Mouse (Mus musculus): Measurements from ENCODE around the gene C130050O18Rik. TPM values are rescaled to one million over a fixed set of nuclear protein-coding genes. Genes with fewer than 3 reads are reported as not detected.
A peak's percentile ranks its signal among the peaks of the same experiment; 100 is the strongest.

The C130050O18Rik gene
- polyA plus RNA-seq, 1 experiment from 2014 or later = 1.7 TPM

DNA sequence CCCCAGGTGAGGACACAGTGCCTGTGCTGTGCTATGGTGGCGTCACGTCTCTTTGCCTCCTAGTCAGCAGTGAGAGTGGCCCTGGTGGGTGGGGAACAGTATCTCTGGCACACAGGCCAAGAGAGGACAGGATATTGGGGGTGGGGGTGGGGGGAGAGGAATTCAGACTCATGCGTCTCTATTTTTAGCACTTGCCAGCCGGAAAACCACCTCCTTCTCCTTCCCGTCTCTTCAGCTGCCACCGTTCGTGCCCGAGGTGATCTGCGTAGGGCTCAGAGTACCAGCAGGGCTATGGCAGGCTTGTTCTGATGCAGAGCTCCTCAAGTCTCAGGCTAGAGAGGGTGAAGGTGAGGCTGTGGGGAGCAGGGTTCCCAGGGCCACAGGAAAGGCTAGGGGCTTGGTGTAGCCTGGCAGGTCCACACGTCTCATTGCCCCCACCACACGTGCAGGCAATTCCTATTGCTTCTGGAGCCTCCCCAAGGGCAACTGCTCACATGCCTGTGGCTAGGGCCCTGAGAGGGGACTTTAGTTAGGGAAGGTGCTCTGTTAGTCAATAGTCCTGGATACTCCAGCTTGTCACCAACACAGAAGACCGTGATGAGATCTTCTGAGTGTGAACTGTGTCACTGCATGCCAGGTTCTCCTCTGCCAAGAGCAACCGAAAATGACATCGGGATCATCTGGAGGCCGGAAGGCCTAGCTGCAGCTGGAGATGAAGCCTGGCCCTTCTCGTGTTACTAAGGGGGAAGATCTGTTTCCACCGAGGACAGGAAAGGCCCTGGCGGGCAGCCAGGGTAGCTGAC is 27.4 kb upstream of the C130050O18Rik start, which contains the start of gene Gpr146:
Gene Gpr146 (plus strand): TSS at position 230 of the 803 bp plus-strand sequence.
- peak; percentile 39 for ATAC-seq (ENCODE audit: low read depth)
- Histone ChIP-seq H3K9ac (ENCODE audit: low read length) (peak within 1 kb of the TSS; percentile 64), H3K27me3 (ENCODE audit: control insufficient read depth, insufficient read depth, low read depth, low read length) (no peaks in the 10 kb centered on the region), H3K36me3 (ENCODE audit: control insufficient read depth, insufficient read depth, low read length) (no peaks in the 10 kb centered on the region), H3K4me2 (ENCODE audit: low read depth, low read length) (peak within 1 kb of the TSS; percentile 89), H3K4me1 (replicated peaks; ENCODE audit: control insufficient read depth, insufficient read depth, low read length) (peaks cover 59% of the 10 kb centered on the region), H3K27ac (ENCODE audit: low read length) (peak within 1 kb of the TSS; percentile 99), H3K9me3 (ENCODE audit: control insufficient read depth, low read length) (no peaks in the 10 kb centered on the region), H3K4me3 (ENCODE audit: low read length) (no peak within 1 kb of the TSS; the same call in 1 of the 2 replicates)
- WGBS = 21% methylated on average over 18 of the region's 18 CpGs

DNA sequence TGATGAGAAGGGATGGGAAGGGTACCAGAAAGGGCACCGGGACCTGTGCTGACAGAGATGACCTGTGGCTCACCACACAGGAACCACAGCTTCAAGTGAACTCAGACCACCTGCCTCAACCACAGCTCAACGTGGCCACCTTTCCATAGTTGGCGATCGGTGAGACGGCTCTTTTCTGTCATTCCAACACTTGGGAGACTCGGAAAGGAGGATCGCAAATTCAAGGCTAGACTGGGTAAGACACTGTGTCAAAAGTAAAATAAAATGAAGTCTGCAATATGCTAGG is 26.9 kb upstream of the C130050O18Rik start:
- Histone ChIP-seq H3K9me3 (ENCODE audit: control insufficient read depth, low read length) (no peaks in the 10 kb centered on the region), H3K27me3 (ENCODE audit: control insufficient read depth, insufficient read depth, low read depth, low read length) (no peaks in the 10 kb centered on the region), H3K4me1 (replicated peaks; ENCODE audit: control insufficient read depth, insufficient read depth, low read length) (peaks cover 61% of the 10 kb centered on the region), H3K36me3 (ENCODE audit: control insufficient read depth, insufficient read depth, low read length) (no peaks in the 10 kb centered on the region), H3K4me3 (ENCODE audit: low read length) (no peak overlapping the region), H3K9ac (ENCODE audit: low read length) (0 out of 2 replicates have a peak overlapping the region, but pooled peaks have one; percentile 48), H3K27ac (ENCODE audit: low read length) (peak overlapping the region; percentile 99), H3K4me2 (ENCODE audit: low read depth, low read length) (no peak overlapping the region)
- 67% methylated on average over 7 of the region's 7 CpGs for WGBS
- ATAC-seq (ENCODE audit: low read depth) = no peak

DNA sequence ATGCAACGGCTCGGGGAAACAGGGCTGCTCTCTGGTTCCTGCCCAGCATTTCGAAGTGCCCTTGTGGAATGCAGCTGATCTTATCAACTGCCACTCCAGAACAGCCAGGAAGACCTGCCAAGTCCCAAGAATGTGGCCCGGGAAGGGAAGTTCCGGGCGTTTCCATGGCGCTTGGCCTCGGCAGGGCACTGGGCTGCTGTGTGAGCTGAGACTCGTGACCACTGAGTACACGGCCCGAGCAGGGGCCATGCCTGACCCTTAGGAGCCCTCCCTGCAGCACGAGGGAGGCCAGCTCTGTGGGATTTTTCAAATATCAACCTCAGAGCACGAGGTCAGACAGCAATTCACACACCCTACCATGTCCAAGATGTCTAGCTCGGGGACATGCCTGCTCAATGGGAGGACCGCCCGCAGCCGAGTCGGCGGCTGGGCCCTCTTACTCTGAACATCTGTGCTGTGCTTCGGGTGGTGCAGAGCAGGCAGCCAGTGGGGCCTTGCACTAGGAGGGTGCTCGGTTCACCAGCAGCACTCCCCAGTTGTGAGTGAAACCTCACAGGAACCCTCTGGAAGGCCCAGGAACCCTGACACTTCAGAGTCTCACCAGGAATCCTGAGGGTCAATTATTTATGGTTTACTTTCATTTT is 26.0 kb upstream of the C130050O18Rik start:
- peak overlapping the region; percentile 14; the same call in 1 of the 2 replicates for H3K4me3 ChIP-seq (ENCODE audit: low read length)
- H3K9ac ChIP-seq (ENCODE audit: low read length) = peak overlapping the region; percentile 64
- 9% methylated on average over 21 of the region's 21 CpGs for WGBS

DNA sequence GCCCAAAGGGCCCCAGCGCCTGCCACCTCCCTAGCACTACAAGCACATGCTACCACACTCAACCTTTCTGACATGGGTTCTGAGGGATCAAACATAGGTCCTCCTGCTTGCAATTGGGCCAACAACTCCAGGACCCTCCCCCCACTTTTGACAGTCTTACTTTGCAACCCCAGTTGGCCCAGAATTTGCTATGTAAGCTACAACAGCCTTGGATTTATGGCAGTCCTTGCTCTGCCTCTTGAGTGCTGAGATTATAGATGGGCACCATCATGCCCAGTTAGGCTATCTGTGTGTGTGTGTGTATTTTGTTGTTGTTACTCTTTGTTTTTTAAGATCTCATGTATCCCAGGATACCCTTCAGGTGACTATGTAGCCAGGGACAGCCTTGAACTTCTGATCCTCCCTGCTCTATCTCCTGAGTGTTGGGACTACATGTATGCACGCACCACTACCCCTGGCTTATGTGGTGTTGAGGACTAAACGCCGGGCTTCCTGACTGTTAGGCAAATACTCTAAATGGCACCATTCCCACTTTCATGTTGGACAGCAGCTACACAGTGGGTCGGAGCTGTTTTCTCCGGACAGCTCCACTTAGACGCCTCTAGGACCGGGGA is 25.2 kb upstream of the C130050O18Rik start:
- ATAC-seq (ENCODE audit: low read depth) = no peak
- Histone ChIP-seq H3K4me3 (ENCODE audit: low read length) (peak overlapping the region; percentile 69), H3K4me2 (ENCODE audit: low read depth, low read length) (peak overlapping the region; percentile 89), H3K9me3 (ENCODE audit: control insufficient read depth, low read length) (no peaks in the 10 kb centered on the region), H3K9ac (ENCODE audit: low read length) (peak overlapping the region; percentile 64), H3K36me3 (ENCODE audit: control insufficient read depth, insufficient read depth, low read length) (no peaks in the 10 kb centered on the region), H3K27ac (ENCODE audit: low read length) (peak overlapping the region; percentile 99), H3K4me1 (replicated peaks; ENCODE audit: control insufficient read depth, insufficient read depth, low read length) (peaks cover 62% of the 10 kb centered on the region), H3K27me3 (ENCODE audit: control insufficient read depth, insufficient read depth, low read depth, low read length) (no peaks in the 10 kb centered on the region)
- WGBS = 15% methylated on average over 8 of the region's 8 CpGs

More for the DNA sequence above, 26.0 kb upstream of the C130050O18Rik start:
- Histone ChIP-seq H3K4me1 (replicated peaks; ENCODE audit: control insufficient read depth, insufficient read depth, low read length) (peaks cover 61% of the 10 kb centered on the region), H3K27me3 (ENCODE audit: control insufficient read depth, insufficient read depth, low read depth, low read length) (no peaks in the 10 kb centered on the region), H3K4me2 (ENCODE audit: low read depth, low read length) (peak overlapping the region; percentile 89), H3K9me3 (ENCODE audit: control insufficient read depth, low read length) (no peaks in the 10 kb centered on the region), H3K27ac (ENCODE audit: low read length) (peak overlapping the region; percentile 99), H3K36me3 (ENCODE audit: control insufficient read depth, insufficient read depth, low read length) (no peaks in the 10 kb centered on the region)
- ATAC-seq (ENCODE audit: low read depth) = peak; percentile 72

DNA sequence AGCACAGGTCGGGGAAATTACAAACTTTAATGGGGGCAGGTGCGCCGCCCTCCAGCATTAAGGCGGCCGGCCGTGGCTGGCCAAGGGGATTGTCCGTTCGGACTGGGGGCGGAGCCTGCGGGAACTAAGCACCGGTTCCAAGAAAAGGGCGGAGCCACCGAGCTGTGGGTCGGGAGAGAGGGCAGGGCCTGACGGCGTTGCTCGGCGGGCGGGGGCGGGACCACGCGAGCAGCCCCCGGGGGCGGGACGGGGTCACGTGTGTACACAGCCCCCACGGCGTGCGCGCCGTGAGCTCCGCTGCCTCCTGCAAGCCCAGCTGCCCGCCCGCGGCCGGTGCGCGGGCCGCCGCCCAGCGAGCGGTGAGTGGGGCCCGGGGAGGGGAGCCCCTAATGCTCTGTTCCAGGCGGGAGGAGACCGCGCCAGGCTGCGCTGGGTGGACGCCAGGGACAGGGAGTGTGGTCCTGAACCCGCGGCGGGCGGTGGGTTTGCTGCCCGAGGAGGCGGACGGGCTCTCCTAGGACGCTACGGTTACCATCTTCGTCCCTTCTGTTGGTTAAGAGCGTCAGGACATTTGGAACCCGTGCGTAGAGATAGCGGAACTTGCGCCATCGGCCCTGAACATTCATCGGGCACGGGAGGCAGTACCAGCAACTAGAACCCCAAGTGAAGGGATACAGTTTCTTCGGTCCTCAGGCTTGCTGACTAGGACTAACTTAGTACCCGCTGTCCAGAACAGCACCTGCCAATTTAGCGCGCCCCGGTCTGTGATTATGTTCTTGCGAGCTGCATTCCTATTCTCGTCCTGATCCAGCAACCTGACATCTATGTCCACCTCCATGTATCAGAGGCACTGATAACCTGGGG is 24.5 kb upstream of the C130050O18Rik start:
- Histone ChIP-seq H3K4me1 (replicated peaks; ENCODE audit: control insufficient read depth, insufficient read depth, low read length) (peaks cover 62% of the 10 kb centered on the region), H3K4me2 (ENCODE audit: low read depth, low read length) (peak overlapping the region; percentile 89)

DNA sequence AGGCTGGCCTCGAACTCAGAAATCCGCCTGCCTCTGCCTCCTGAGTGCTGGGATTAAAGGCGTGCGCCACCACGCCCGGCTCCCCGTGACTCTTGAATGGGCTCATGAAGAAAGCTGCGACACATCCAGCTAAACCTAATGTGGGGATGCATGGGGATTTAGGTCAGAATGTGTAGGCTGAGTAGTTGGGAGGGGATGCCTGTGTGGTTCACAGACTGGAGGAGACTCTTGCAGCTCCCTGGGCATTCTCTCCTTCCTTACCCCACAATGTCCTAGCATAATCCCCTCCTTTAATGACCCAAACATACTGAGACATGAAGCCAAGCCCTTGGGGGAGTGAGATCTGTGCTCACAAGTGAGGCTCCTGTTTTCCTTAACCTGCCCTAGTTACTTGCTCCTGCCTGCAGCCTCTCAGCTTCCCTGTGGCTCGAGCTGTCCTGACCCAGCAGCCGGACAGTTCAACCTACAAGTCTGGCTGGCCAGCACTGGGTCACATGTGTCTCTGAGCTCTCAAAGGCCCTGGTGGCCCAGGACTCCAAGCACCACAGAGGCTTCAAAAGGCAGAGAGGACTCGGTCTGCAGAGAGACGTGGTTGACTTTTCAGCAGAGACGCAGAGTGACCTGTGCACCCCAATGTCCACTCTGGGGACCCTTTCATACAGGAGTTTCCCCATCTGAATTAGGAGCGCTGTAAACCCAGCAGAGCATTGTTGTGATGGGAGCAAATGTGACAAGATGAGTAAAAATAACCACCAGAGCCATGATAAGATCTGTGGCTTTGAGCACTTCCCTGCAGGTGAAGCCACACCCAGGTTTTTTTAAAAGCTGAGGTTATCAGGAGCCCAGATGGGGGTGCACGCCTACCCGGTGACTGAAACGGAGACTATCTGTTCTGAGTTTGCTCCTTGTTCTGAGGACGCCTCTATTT is 23.2 kb upstream of the C130050O18Rik start:
- Histone ChIP-seq H3K27me3 (ENCODE audit: control insufficient read depth, insufficient read depth, low read depth, low read length) (no peaks in the 10 kb centered on the region), H3K4me1 (replicated peaks; ENCODE audit: control insufficient read depth, insufficient read depth, low read length) (peaks cover 60% of the 10 kb centered on the region), H3K4me2 (ENCODE audit: low read depth, low read length) (peak overlapping the region; percentile 89; the same call in 1 of the 2 replicates), H3K27ac (ENCODE audit: low read length) (peak overlapping the region; percentile 78), H3K9ac (ENCODE audit: low read length) (peak overlapping the region; percentile 40), H3K4me3 (ENCODE audit: low read length) (no peak overlapping the region), H3K9me3 (ENCODE audit: control insufficient read depth, low read length) (no peaks in the 10 kb centered on the region), H3K36me3 (ENCODE audit: control insufficient read depth, insufficient read depth, low read length) (no peaks in the 10 kb centered on the region)
- no peak for ATAC-seq (ENCODE audit: low read depth)
- 66% methylated on average over 18 of the region's 18 CpGs for WGBS

More for the DNA sequence above, 24.5 kb upstream of the C130050O18Rik start:
- H3K9me3 ChIP-seq (ENCODE audit: control insufficient read depth, low read length) = no peaks in the 10 kb centered on the region
- WGBS = under 1% methylated on average over 61 of the region's 73 CpGs
- peak overlapping the region; percentile 69 for H3K4me3 ChIP-seq (ENCODE audit: low read length)
- H3K36me3 ChIP-seq (ENCODE audit: control insufficient read depth, insufficient read depth, low read length) = no peaks in the 10 kb centered on the region
- peak overlapping the region; percentile 99 for H3K27ac ChIP-seq (ENCODE audit: low read length)
- H3K27me3 ChIP-seq (ENCODE audit: control insufficient read depth, insufficient read depth, low read depth, low read length) = no peaks in the 10 kb centered on the region
- ATAC-seq (ENCODE audit: low read depth) = peak; percentile 82
- peak overlapping the region; percentile 81 for H3K9ac ChIP-seq (ENCODE audit: low read length)

DNA sequence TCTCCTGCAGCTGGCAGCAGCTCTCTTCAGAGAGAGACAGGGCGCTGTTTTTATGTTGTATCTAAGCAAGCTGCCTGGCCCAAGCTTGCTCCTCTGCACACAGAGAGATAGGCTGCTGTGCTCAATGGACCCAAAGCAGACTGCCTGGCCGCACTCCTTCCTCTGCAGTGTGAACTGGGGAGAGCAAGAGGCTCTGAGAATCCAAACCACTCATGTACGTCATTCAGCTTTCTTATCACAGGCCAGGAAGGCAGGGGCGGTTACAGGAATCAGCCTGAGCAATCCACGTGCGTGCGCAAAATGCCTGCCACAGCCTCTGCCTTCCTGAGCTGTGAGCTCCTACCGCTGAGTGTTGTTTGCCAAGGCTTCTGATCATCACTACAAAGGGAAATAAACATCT is 22.3 kb upstream of the C130050O18Rik start:
- peak overlapping the region; percentile 40; the same call in 1 of the 2 replicates for H3K9ac ChIP-seq (ENCODE audit: low read length)

DNA sequence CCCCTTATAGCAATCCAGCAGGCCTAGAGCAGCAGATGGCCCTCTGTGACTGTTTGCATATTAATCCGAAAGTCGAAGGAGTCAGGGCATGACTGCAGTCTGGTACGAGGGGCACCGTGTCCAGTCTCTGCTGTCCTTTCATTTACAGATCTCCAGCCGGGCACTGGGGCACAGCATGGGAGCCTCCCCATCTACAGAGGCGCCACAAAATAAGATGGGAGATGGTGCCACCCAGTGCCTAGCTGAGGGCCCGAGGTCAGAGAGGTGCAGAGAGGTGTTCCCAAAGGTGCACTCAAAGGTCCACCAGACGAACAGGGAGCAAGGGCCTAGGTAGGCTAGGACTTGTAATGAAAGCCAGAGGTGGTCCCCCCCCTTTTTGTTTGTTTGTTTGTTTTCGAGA is 21.8 kb upstream of the C130050O18Rik start:
- H3K9ac ChIP-seq (ENCODE audit: low read length) = no peak overlapping the region; the same call in 1 of the 2 replicates
- H3K27ac ChIP-seq (ENCODE audit: low read length) = peak overlapping the region; percentile 78
- WGBS = 70% methylated on average over 9 of the region's 9 CpGs
- ATAC-seq (ENCODE audit: low read depth) = no peak
- H3K4me3 ChIP-seq (ENCODE audit: low read length) = no peak overlapping the region
- no peaks in the 10 kb centered on the region for H3K27me3 ChIP-seq (ENCODE audit: control insufficient read depth, insufficient read depth, low read depth, low read length)
- no peak overlapping the region for H3K4me2 ChIP-seq (ENCODE audit: low read depth, low read length)
- no peaks in the 10 kb centered on the region for H3K36me3 ChIP-seq (ENCODE audit: control insufficient read depth, insufficient read depth, low read length)
- peaks cover 54% of the 10 kb centered on the region for H3K4me1 ChIP-seq (replicated peaks; ENCODE audit: control insufficient read depth, insufficient read depth, low read length)
- H3K9me3 ChIP-seq (ENCODE audit: control insufficient read depth, low read length) = no peaks in the 10 kb centered on the region

More for the DNA sequence above, 22.3 kb upstream of the C130050O18Rik start:
- H3K27me3 ChIP-seq (ENCODE audit: control insufficient read depth, insufficient read depth, low read depth, low read length) = no peaks in the 10 kb centered on the region
- H3K4me3 ChIP-seq (ENCODE audit: low read length) = no peak overlapping the region
- no peaks in the 10 kb centered on the region for H3K9me3 ChIP-seq (ENCODE audit: control insufficient read depth, low read length)
- peak overlapping the region; percentile 30 for H3K4me2 ChIP-seq (ENCODE audit: low read depth, low read length)
- H3K36me3 ChIP-seq (ENCODE audit: control insufficient read depth, insufficient read depth, low read length) = no peaks in the 10 kb centered on the region
- H3K4me1 ChIP-seq (replicated peaks; ENCODE audit: control insufficient read depth, insufficient read depth, low read length) = peaks cover 55% of the 10 kb centered on the region
- 27% methylated on average over 8 of the region's 8 CpGs for WGBS
- H3K27ac ChIP-seq (ENCODE audit: low read length) = peak overlapping the region; percentile 78
- ATAC-seq (ENCODE audit: low read depth) = no peak

Data from lung, embryonic 16.5 days (tissue).